In genomic region chr2:127462314-127462713, GRCm38 (mm10) we compare ENCODE assay signal across 9 mouse cellular contexts. TPM values are rescaled to one million over a fixed set of nuclear protein-coding genes. Genes with fewer than 3 reads are reported as not detected.
A peak's percentile ranks its signal among the peaks of the same experiment; 100 is the strongest.
DNase-seq lines count a peak whose midpoint lies in the region; ATAC-seq and TF ChIP-seq lines count a peak whose summit lies in the region.
"Had no signal": no experiment of that assay in that cellular context is flagged by ENCODE, and none has a peak within 500 bp of the region (broad histone marks: within the 10 kb centered on the region; RNA-seq: fewer than 3 reads in every experiment).

No protein-coding gene starts in this region.

- no peak overlapping the region for H3K4me3 ChIP-seq in CH12.LX (replicated peaks in 1 of 3; ENCODE audit: low read depth in 2 of 3, low read length in 2 of 3, poor library complexity in 1 of 3)
- no peak overlapping the region for H3K4me3 ChIP-seq in embryonic facial prominence, embryonic 10.5 days
- H3K4me3 ChIP-seq in heart, embryonic 15.5 days: no peak overlapping the region
- H3K4me3 ChIP-seq in kidney, embryonic 16.5 days (ENCODE audit: low read length): no peak overlapping the region
- H3K4me3 ChIP-seq in liver, embryonic 16.5 days (ENCODE audit: low read depth, low read length): no peak overlapping the region
- H3K4me3 ChIP-seq in neural tube, embryonic 12.5 days: no peak overlapping the region
- H3K4me3 ChIP-seq: erythroblast, embryonic 14.5 days had no signal

- H3K36me3 ChIP-seq in CH12.LX (replicated peaks in 1 of 2; ENCODE audit: control insufficient read depth in 1 of 2, insufficient read depth in 1 of 2, low read length in 1 of 2): no peaks in the 10 kb centered on the region
- H3K36me3 ChIP-seq in embryonic facial prominence, embryonic 10.5 days (replicated peaks): no peaks in the 10 kb centered on the region
- no peaks in the 10 kb centered on the region for H3K36me3 ChIP-seq in heart, embryonic 15.5 days
- H3K36me3 ChIP-seq in kidney, embryonic 16.5 days (ENCODE audit: insufficient read depth, low read length): no peaks in the 10 kb centered on the region
- no peaks in the 10 kb centered on the region for H3K36me3 ChIP-seq in liver, embryonic 16.5 days (ENCODE audit: control insufficient read depth, insufficient read depth)
- no peaks in the 10 kb centered on the region for H3K36me3 ChIP-seq in neural tube, embryonic 12.5 days

- dilution Hi-C loops in CH12.LX (cut with MboI; ENCODE audit: extremely low pct_ligation_motif_present, extremely low pct_unique_long_range_greater_than_20kb, low sequenced_read_pairs): no loop called here

- peak; percentile 88 for TF ChIP-seq RAD21 in CH12.LX (IDR thresholded peaks at IDR 0.05; ENCODE audit: low read depth, low read length)

- 13% methylated on average over 8 of the region's 8 CpGs for WGBS in embryonic facial prominence, embryonic 10.5 days
- 8% methylated on average over 8 of the region's 8 CpGs for WGBS in heart, embryonic 15.5 days
- 7% methylated on average over 8 of the region's 8 CpGs for WGBS in kidney, embryonic 16.5 days
- 3% methylated on average over 8 of the region's 8 CpGs for WGBS in liver, embryonic 16.5 days (ENCODE audit: insufficient replicate concordance)
- 11% methylated on average over 8 of the region's 8 CpGs for WGBS in neural tube, embryonic 12.5 days

- H3K9ac ChIP-seq in CH12.LX (ENCODE audit: insufficient read depth, low read depth): no peak overlapping the region
- no peak overlapping the region for H3K9ac ChIP-seq in heart, embryonic 15.5 days
- H3K9ac ChIP-seq in kidney, embryonic 16.5 days (replicated peaks; ENCODE audit: low read length): no peak overlapping the region
- no peak overlapping the region for H3K9ac ChIP-seq in liver, embryonic 16.5 days (ENCODE audit: low read depth, low read length)
- no peak overlapping the region for H3K9ac ChIP-seq in neural tube, embryonic 12.5 days

- H3K9me3 ChIP-seq in CH12.LX (replicated peaks; ENCODE audit: low read length): no peaks in the 10 kb centered on the region
- no peaks in the 10 kb centered on the region for H3K9me3 ChIP-seq in embryonic facial prominence, embryonic 10.5 days
- no peaks in the 10 kb centered on the region for H3K9me3 ChIP-seq in heart, embryonic 15.5 days (replicated peaks)
- no peaks in the 10 kb centered on the region for H3K9me3 ChIP-seq in kidney, embryonic 16.5 days (ENCODE audit: low read length)
- H3K9me3 ChIP-seq in liver, embryonic 16.5 days (replicated peaks; ENCODE audit: control insufficient read depth, low read length): no peaks in the 10 kb centered on the region
- no peaks in the 10 kb centered on the region for H3K9me3 ChIP-seq in neural tube, embryonic 12.5 days

- peaks cover 5 to 23% of the 10 kb centered on the region in 2 experiments for H3K4me1 ChIP-seq in CH12.LX (ENCODE audit: control insufficient read depth in 1 of 2, insufficient read depth in 2 of 2)
- H3K4me1 ChIP-seq in embryonic facial prominence, embryonic 10.5 days: peaks cover 7% of the 10 kb centered on the region
- peaks cover 18% of the 10 kb centered on the region for H3K4me1 ChIP-seq in heart, embryonic 15.5 days (replicated peaks)
- H3K4me1 ChIP-seq in kidney, embryonic 16.5 days (ENCODE audit: insufficient read depth, low read length): no peaks in the 10 kb centered on the region
- no peaks in the 10 kb centered on the region for H3K4me1 ChIP-seq in liver, embryonic 16.5 days (ENCODE audit: control insufficient read depth, low read depth, low read length)
- no peaks in the 10 kb centered on the region for H3K4me1 ChIP-seq in neural tube, embryonic 12.5 days

- H3K4me2 ChIP-seq in CH12.LX (ENCODE audit: insufficient read depth, low read depth, poor library complexity, severe bottlenecking): peak overlapping the region; percentile 44; the same call in 1 of the 2 replicates
- H3K4me2 ChIP-seq in heart, embryonic 15.5 days: no peak overlapping the region
- H3K4me2 ChIP-seq in kidney, embryonic 16.5 days (replicated peaks; ENCODE audit: low read depth, low read length): no peak overlapping the region
- no peak overlapping the region for H3K4me2 ChIP-seq in liver, embryonic 16.5 days (ENCODE audit: low read depth, low read length)
- H3K4me2 ChIP-seq in neural tube, embryonic 12.5 days (replicated peaks): no peak overlapping the region

- TF ChIP-seq POLR2A in CH12.LX (IDR thresholded peaks at IDR 0.05; ENCODE audit: low read depth, low read length): no peak

- H3K27ac ChIP-seq in CH12.LX (ENCODE audit: insufficient read depth, low read depth): no peak overlapping the region
- no peak overlapping the region for H3K27ac ChIP-seq in embryonic facial prominence, embryonic 10.5 days (replicated peaks)
- H3K27ac ChIP-seq in heart, embryonic 15.5 days: no peak overlapping the region
- no peak overlapping the region for H3K27ac ChIP-seq in kidney, embryonic 16.5 days (ENCODE audit: low read length)
- no peak overlapping the region for H3K27ac ChIP-seq in liver, embryonic 16.5 days (ENCODE audit: low read length)
- no peak overlapping the region for H3K27ac ChIP-seq in neural tube, embryonic 12.5 days

- no peak for TF ChIP-seq EP300 in CH12.LX (IDR thresholded peaks at IDR 0.05; ENCODE audit: low read length)

- peaks cover 84% of the 10 kb centered on the region for H3K27me3 ChIP-seq in CH12.LX (replicated peaks)
- H3K27me3 ChIP-seq in embryonic facial prominence, embryonic 10.5 days (replicated peaks; ENCODE audit: low read depth, poor library complexity, severe bottlenecking): peaks cover 10% of the 10 kb centered on the region; the same call in 1 of the 2 replicates
- H3K27me3 ChIP-seq in heart, embryonic 15.5 days: peaks cover 19% of the 10 kb centered on the region
- no peaks in the 10 kb centered on the region for H3K27me3 ChIP-seq in kidney, embryonic 16.5 days (ENCODE audit: insufficient read depth, low read length)
- no peaks in the 10 kb centered on the region for H3K27me3 ChIP-seq in liver, embryonic 16.5 days (ENCODE audit: control insufficient read depth, insufficient read depth, low read depth, low read length)
- 0 out of 2 replicates have a peak, but pooled peaks cover 3% of the 10 kb centered on the region for H3K27me3 ChIP-seq in neural tube, embryonic 12.5 days (replicated peaks)

- in situ Hi-C loops in CH12.LX (cut with MboI; ENCODE audit: low pct_ligation_motif_present, low pct_unique_long_range_greater_than_20kb, low sequenced_read_pairs): loop anchor here (5.0 kb wide), 1 partner anchor 35 kb away; no protein-coding TSS in a partner anchor

- peak; percentile 72 for DNase-seq in CH12.LX (ENCODE audit: extremely low read depth)
- DNase-seq in adrenal gland, postnatal 10 days: peak; percentile 76
- peak; percentile 73 for DNase-seq in embryonic facial prominence, embryonic 10.5 days (ENCODE audit: low spot score)
- DNase-seq in thymus, postnatal 25 days: peak; percentile 39

- H3K79me2 ChIP-seq in CH12.LX (replicated peaks; ENCODE audit: control insufficient read depth, extremely low read depth, insufficient read depth, poor library complexity, severe bottlenecking): no peaks in the 10 kb centered on the region

- peak; percentile 81 to 93 for TF ChIP-seq CTCF in CH12.LX (conservative IDR thresholded peaks at IDR 0.05 in 1 of 2, IDR thresholded peaks at IDR 0.05 in 1 of 2; ENCODE audit: low read depth in 2 of 2, low read length in 2 of 2)

- peak; percentile 68; the same call in 1 of the 2 replicates for ATAC-seq in heart, embryonic 15.5 days (replicated peaks; ENCODE audit: insufficient number of reproducible peaks, insufficient read depth, low FRiP score, low read depth)
- ATAC-seq in kidney, embryonic 16.5 days (ENCODE audit: low FRiP score, low TSS enrichment): peak; percentile 78; the same call in 1 of the 2 replicates
- peak; percentile 50; the same call in 1 of the 2 replicates for ATAC-seq in liver, embryonic 16.5 days (ENCODE audit: low read depth)
- ATAC-seq in neural tube, embryonic 12.5 days (ENCODE audit: low FRiP score, low read depth): peak; percentile 71; the same call in 1 of the 2 replicates

TF ChIP-seq in CH12.LX, 34 proteins besides CTCF, POLR2A, EP300 and RAD21 (continues in another document):
- peak; percentile 85 for TF ChIP-seq SMC3 (IDR thresholded peaks at IDR 0.05; ENCODE audit: low read depth, low read length)

RNA-seq across cellular contexts. Expression of gene Fahd2a, which starts 17.9 kb away (rescaled TPM):
- total RNA-seq in CH12.LX (2012; rRNA removed) (8.6 and 9.9 TPM in 2 replicates), CH12.LX (2014; rRNA removed) (6.6 and 8.1 TPM in 2 replicates)
- polyA plus RNA-seq in CH12.LX (2012; ENCODE audit: insufficient read length, low read depth): 4.5 and 5.2 TPM in 2 replicates
- 10 to 100 TPM; 44.4 to 52.4 TPM for total RNA-seq in adrenal gland, postnatal 10 days (2021)
- 22.9 and 23.1 TPM in 2 replicates for polyA plus RNA-seq in embryonic facial prominence, embryonic 10.5 days (2016; fragmentation: Nextera tagmentation; extraction: Ambion mirVana)
- 27.1 and 30.8 TPM in 2 replicates for polyA plus RNA-seq in heart, embryonic 15.5 days (2015; fragmentation: Nextera tagmentation; extraction: Ambion mirVana)
- polyA plus RNA-seq in kidney, embryonic 16.5 days (2015; fragmentation: Nextera tagmentation; extraction: Ambion mirVana): 37.0 and 39.0 TPM in 2 replicates
- 15.6 and 15.8 TPM in 2 replicates for polyA plus RNA-seq in liver, embryonic 16.5 days (2015; fragmentation: Nextera tagmentation; extraction: Ambion mirVana)
- polyA plus RNA-seq in neural tube, embryonic 12.5 days (2016; fragmentation: Nextera tagmentation; extraction: Ambion mirVana): 26.3 and 29.2 TPM in 2 replicates

RNA-seq across cellular contexts. Expression of gene Gpat2, which starts 37.3 kb away (rescaled TPM):
- total RNA-seq in CH12.LX (2012; rRNA removed) (0.17 and 0.21 TPM in 2 replicates), CH12.LX (2014; rRNA removed) (0.19 TPM in 2 replicates)
- 0.45 and 0.63 TPM in 2 replicates for polyA plus RNA-seq in CH12.LX (2012; ENCODE audit: insufficient read length, low read depth)
- total RNA-seq in adrenal gland, postnatal 10 days (2021): under 1 TPM; 0.48 to 0.58 TPM
- 0.12 and 0.26 TPM in 2 replicates for polyA plus RNA-seq in embryonic facial prominence, embryonic 10.5 days (2016; fragmentation: Nextera tagmentation; extraction: Ambion mirVana)
- 0.34 and 0.35 TPM in 2 replicates for polyA plus RNA-seq in heart, embryonic 15.5 days (2015; fragmentation: Nextera tagmentation; extraction: Ambion mirVana)
- polyA plus RNA-seq in kidney, embryonic 16.5 days (2015; fragmentation: Nextera tagmentation; extraction: Ambion mirVana): 0.22 and 0.40 TPM in 2 replicates
- polyA plus RNA-seq in liver, embryonic 16.5 days (2015; fragmentation: Nextera tagmentation; extraction: Ambion mirVana): 0.28 and 0.38 TPM in 2 replicates
- polyA plus RNA-seq in neural tube, embryonic 12.5 days (2016; fragmentation: Nextera tagmentation; extraction: Ambion mirVana): 0.14 TPM in 2 replicates

RNA-seq across cellular contexts. Expression of gene Kcnip3, which starts 59.6 kb away (rescaled TPM):
- not detected in 2 replicates for total RNA-seq in CH12.LX (2012; rRNA removed)
- not detected in 2 replicates for total RNA-seq in CH12.LX (2014; rRNA removed)
- not detected in 2 replicates for polyA plus RNA-seq in CH12.LX (2012; ENCODE audit: insufficient read length, low read depth)
- total RNA-seq in adrenal gland, postnatal 10 days (2021): 1 to 10 TPM; 3.5 to 4.3 TPM
- polyA plus RNA-seq in embryonic facial prominence, embryonic 10.5 days (2016; fragmentation: Nextera tagmentation; extraction: Ambion mirVana): 1.8 TPM in 2 replicates
- polyA plus RNA-seq in heart, embryonic 15.5 days (2015; fragmentation: Nextera tagmentation; extraction: Ambion mirVana): 0.86 and 2.3 TPM in 2 replicates
- polyA plus RNA-seq in kidney, embryonic 16.5 days (2015; fragmentation: Nextera tagmentation; extraction: Ambion mirVana): 3.4 and 4.7 TPM in 2 replicates
- 0.23 and 0.31 TPM in 2 replicates for polyA plus RNA-seq in liver, embryonic 16.5 days (2015; fragmentation: Nextera tagmentation; extraction: Ambion mirVana)
- polyA plus RNA-seq in neural tube, embryonic 12.5 days (2016; fragmentation: Nextera tagmentation; extraction: Ambion mirVana): 1.6 TPM in 2 replicates
